Mouse (Mus musculus): ENCODE measurements around the gene Hist1h3a.

Gene Hist1h3a

DNA sequence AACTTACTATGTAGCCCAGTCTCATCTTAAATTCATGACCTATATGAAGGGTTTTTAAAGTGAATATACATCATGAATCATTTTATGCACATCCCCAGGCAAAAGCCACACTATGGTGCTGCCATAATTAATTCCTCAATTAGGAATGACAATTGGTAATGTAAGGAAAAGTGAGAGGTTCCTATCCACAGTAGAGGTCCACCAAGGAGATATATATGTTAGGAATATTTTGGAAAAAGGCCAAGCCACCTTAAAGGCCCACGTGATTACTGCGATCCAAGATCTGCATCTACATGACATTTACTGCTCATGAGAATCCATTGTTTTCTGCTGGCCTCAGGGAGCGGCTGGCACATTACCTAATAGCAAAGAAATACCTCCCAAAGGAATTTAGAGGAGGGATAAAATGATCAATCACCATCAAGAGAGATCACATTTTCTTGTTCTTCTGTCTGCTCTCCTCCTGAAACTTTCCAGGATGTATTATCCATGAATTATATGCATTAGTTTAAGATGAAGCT lies 2.9 kb downstream of the Hist1h3a start:
- DNase-seq (ENCODE audit: low spot score) = no peak

DNA sequence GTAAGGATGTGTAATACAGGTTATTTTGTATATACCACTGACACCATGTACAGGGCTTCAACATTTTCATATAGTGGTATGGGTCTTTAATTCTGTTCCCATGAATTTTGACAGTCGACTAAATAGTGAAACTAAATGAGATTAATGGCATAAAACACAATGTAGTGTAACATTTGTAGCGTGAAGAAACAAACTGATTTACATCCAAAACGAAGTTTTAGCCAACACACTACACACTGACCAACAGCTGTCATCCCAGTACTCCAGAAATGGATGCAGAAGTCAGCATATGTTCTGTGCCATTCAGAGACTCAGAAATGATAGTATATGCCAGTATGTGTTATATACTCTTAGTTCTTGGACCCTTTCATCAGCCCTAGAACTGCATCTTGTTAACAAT lies 4.3 kb downstream of the Hist1h3a start:
- DNase-seq (ENCODE audit: low spot score) = no peak

- no peak for DNase-seq (ENCODE audit: low spot score)
Measured at GRCm38 (mm10) chr13:23757211-23757773, 4.9 kb downstream of the Hist1h3a start.

- DNase-seq (ENCODE audit: low spot score) = peak; percentile 94
Measured at GRCm38 (mm10) chr13:23756790-23757189, 5.4 kb downstream of the Hist1h3a start, which contains the start of gene Hist1h4b. TSS of gene Hist1h4b (plus strand) at chr13:23757013.

- no peak for DNase-seq (ENCODE audit: low spot score)
Measured at GRCm38 (mm10) chr13:23755000-23755399, 7.2 kb downstream of the Hist1h3a start.

DNA sequence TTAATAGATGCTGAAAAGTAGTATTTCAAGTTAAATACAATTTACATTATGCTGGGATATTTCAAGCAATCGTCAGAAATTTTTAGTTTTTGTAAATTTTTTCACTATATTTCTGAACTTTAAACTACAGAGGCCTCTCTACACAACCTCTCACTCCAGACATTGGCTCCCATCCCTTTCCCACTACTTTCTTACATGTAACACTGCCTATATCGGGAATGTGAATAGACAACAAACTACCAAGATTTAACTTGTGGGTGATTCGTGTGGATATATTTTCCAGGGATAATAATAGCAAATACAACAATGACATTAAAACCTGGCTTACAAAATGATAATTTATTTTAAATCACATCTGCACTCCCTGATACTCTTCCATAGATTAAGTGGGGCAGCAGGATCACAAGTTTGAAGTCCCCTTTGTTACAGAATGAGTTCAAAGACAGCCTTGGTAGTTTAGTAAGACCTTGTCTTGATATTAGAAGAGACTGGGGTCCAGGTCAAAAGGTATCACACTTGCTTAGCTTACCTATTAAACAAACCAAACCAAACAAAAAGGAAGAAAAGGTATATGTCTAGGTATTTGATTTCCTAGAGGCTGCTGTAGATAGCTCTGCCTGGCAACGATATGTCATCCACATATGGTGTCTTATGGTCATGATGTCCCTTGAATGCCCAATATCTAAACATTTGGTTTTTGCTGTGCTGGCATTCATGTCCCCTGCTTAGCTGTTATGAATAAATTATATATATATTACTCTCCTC lies 8.7 kb downstream of the Hist1h3a start:
- no peak for DNase-seq (ENCODE audit: low spot score)

DNA sequence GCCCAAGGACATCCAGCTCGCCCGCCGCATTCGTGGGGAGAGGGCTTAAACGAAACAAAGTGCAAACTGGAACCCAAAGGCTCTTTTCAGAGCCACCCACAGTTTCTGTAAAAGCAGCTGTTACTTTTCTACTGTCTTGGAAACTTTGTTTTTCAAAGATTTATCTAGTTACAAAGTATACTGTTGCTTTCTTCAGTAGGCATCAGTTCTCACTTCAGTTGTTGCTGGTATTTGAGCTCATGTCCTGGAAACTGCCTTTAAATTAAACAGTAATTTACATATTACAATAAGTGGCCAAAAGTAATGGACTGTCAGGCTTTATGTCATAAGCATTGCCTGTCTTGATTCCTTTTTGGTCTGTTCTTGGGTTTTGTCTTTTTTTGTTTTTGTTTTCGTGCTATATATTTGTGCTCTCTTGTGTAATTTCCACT lies 9.4 kb downstream of the Hist1h3a start:
- no peak for DNase-seq (ENCODE audit: low spot score)

DNA sequence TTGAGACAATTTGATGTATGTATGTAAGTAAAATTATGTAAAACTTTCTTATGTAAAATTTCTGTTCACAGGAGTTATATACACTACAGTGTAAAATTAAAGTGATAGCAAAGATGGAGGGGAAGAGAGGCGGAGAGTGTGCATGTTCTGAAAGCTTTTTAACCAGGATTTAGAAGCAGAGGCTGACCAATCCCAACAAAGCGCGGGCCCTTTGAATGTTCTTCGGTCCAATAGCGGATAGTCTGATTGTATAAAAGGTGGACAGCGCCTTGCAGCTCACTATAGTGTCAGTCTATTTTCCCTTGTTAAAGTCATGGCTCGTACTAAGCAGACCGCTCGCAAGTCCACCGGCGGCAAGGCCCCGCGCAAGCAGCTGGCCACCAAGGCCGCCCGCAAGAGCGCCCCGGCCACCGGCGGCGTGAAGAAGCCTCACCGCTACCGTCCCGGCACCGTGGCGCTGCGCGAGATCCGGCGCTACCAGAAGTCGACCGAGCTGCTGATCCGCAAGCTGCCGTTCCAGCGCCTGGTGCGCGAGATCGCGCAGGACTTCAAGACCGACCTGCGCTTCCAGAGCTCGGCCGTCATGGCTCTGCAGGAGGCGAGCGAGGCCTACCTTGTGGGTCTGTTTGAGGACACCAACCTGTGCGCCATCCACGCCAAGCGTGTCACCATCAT lies 10.0 kb downstream of the Hist1h3a start, which contains the start of gene Hist1h3b:
Gene Hist1h3b (plus strand): TSS at position 201 of the 675 bp plus-strand sequence.
- DNase-seq (ENCODE audit: low spot score) = peak; percentile 84

DNA sequence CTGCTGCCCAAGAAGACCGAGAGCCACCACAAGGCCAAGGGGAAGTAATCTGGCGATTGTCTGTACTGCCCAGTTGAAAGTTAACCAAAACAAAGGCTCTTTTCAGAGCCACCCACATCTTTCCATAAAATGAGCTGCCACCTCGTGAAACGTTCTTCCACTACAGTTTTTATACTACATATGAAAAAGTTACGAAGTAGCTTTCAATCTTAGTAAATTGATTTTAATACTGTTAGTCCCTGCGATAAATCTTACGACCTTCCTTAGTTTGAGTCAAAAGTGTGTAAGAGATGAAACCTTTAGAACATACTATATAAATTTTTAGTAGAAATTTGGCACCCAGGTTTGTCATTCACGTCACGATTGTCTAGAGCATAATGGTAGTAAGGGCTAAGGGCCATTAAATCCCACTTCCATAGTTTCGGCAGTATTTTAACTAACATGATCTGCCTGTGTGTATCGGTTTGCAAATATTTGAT lies 10.7 kb downstream of the Hist1h3a start:
- no peak for DNase-seq (ENCODE audit: low spot score)

DNA sequence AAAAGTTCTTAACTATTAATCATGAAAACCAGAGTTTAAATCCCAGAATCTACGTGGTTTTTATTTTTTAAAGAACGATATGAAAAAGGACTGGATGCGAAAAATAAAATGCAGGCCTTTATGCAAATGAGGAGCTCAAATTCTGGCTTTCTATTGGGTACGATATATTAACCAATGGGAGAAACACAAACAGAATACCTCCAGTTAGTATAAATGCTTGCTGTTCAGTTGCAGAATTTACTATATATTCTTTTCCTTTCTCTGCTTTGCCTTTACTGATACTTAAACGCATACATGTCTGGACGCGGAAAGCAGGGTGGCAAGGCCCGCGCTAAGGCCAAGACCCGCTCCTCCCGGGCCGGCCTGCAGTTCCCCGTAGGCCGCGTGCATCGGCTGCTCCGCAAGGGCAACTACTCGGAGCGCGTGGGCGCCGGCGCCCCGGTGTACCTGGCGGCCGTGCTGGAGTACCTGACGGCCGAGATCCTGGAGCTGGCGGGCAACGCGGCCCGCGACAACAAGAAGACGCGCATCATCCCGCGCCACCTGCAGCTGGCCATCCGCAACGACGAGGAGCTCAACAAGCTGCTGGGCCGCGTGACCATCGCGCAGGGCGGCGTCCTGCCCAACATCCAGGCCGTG lies 11.2 kb downstream of the Hist1h3a start, which contains the start of gene Hist1h2ab:
Gene Hist1h2ab (plus strand): TSS at position 288 of the 639 bp plus-strand sequence.
- DNase-seq (ENCODE audit: low spot score) = peak; percentile 65

DNA sequence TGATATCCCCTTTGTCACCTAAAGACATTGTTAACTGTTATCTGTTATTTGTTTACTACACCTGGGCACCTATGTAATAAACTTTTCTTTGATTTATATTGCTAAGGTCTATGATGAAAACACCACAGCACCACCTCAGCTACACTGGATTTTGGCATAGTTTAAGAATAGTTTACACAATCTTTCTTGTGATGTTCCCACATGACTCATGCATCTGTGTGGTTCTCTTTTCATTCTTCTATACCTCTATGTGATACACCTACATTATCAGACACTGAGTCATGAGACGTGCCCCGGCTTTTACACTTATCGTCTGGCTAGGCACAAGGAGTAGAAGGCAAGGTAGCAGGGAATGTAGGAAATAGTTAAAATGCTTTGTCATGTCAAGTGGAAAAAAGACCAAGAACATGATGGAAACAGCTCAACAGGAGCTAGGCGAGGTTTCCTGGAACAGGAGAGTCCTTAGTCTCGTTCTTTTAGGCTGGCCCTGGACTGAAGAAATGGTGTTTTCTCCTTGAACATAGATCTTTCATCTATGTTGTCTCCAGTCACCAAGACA lies 12.5 kb downstream of the Hist1h3a start:
- DNase-seq (ENCODE audit: low spot score) = no peak

DNA sequence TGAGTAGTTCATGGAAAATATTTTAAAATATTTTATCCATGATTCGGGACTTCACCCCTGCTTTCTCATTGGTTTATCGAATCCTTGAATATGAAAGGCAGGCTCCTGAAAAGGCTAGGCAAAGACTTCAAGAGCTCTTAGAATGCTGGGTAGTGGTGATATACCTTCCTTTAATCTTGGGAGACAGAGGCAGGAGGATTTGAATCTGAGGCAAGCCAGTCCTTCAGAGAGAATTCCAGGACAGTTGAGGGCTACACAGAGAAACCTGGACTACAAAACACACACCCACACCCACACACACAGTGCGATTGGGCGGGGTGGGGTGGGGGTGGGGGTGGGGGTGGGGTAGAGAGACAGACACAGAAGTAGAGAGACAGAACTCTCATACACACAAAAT lies 14.3 kb downstream of the Hist1h3a start:
- DNase-seq (ENCODE audit: low spot score) = no peak

GRCm38 (mm10) chr13:23747081-23747891 lies 14.9 kb downstream of the Hist1h3a start:
- DNase-seq (ENCODE audit: low spot score) = no peak

DNA sequence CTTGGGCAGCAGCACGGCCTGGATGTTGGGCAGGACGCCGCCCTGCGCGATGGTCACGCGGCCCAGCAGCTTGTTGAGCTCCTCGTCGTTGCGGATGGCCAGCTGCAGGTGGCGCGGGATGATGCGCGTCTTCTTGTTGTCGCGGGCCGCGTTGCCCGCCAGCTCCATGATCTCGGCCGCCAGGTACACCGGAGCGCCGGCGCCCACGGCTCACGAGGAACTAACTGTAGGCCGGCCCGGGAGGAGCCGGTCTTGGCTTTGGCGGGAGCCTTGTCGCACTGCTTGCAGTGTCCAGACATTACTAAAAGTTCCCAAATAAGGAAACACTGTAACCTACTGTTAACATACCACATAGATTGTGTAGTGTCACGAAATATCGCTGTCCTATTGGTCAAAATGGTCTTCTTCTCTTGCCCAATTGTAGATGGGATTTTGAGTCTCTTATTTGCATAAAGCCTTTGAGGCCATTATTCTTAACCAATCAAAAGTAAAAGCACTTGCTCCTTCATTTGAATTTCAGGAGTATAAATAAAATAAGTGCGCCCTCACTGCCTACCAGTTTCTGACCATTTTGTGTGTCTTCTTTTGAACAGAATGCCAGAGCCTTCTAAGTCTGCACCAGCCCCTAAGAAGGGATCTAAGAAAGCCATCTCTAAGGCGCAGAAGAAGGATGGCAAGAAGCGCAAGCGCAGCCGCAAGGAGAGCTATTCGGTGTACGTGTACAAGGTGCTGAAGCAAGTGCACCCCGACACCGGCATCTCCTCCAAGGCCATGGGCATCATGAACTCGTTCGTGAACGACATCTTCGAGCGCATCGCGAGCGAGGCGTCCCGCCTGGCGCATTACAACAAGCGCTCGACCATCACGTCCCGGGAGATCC lies 15.7 kb downstream of the Hist1h3a start, which contains the start of gene Hist1h2bb:
Gene Hist1h2bb (plus strand): TSS at position 534 of the 880 bp plus-strand sequence.
- DNase-seq (ENCODE audit: low spot score) = peak; percentile 93

DNA sequence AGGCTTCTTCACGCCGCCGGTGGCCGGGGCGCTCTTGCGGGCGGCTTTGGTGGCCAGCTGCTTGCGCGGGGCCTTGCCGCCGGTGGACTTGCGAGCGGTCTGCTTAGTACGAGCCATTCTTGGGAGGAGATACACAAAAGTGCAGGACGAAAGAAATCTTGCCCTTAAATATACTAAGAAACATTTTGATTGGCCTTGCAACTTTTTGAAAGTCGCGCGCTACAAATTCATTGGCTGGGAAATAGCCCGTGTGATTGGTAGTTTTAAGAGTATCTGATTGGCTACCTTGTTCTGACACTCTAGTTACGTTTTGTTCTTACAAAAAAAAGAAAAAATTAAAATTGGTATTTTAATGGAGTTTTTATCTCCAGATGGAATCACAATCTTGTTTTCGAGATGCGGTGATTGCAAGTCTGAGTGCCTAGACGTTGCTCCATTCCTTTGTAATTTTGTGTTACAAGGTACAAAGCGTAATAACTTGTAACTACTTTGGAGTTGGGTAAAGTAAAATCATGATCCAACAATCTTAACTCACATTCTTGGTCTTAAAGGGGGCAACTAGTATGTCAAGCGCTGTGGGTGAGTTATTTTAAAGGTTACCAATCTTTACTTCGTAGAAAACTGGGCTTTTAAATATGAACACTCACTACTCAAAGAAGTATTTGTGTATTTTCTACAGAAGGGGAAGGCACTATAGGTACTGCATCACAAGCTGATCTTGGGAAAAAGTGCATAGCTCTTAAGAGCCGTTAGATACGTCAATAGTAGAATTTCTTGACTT lies 16.6 kb downstream of the Hist1h3a start, which contains the start of gene Hist1h3c:
Gene Hist1h3c (minus strand): TSS at position 222 of the 781 bp plus-strand sequence.
- DNase-seq (ENCODE audit: low spot score) = peak; percentile 86

- DNase-seq (ENCODE audit: low spot score) = no peak
Measured at GRCm38 (mm10) chr13:23744421-23745380, 17.5 kb downstream of the Hist1h3a start.

- DNase-seq (ENCODE audit: low spot score) = no peak
Measured at GRCm38 (mm10) chr13:23743963-23744362, 18.2 kb downstream of the Hist1h3a start.
